Mouse (Mus musculus) lung, adult 2 months (tissue): ENCODE results near the gene Zbtb25. TPM values are rescaled to one million over a fixed set of nuclear protein-coding genes. Genes with fewer than 3 reads are reported as not detected.
A peak's percentile ranks its signal among the peaks of the same experiment; 100 is the strongest.

Experiments
- DNase-seq: peaks from one replicate; pipeline ENCODE4 v3.0.0; 2022
- H3K4me1 ChIP-seq: fragments of 200-500 bp; 2 replicates; pipeline ENCODE4 v1.6.1; 2011; ENCODE audit warnings: low read length; ENCODE audit not compliant: control insufficient read depth, insufficient read depth
- H3K4me3 ChIP-seq: fragments of 200-500 bp; replicated peaks from 2 replicates; pipeline ENCODE3; 2011; ENCODE audit warnings: low read depth, mild to moderate bottlenecking, control low read depth, low read length; ENCODE audit errors: extremely low read depth
- CTCF ChIP-seq: fragments of 200-500 bp; IDR thresholded peaks from 2 replicates; pipeline ENCODE4 v1.5.1; 2011; ENCODE audit warnings: mild to moderate bottlenecking, low read length, control low read depth; ENCODE audit not compliant: insufficient read depth
- POLR2A ChIP-seq: fragments of 200-500 bp; IDR thresholded peaks from 2 replicates; pipeline ENCODE4 v1.6.1; 2011; ENCODE audit warnings: low read depth, mild to moderate bottlenecking, control low read depth, low read length, borderline replicate concordance; ENCODE audit errors: extremely low read depth
- WGBS: fragments of 180-500 bp; shearing (Covaris S2); methylation state at CpG from one replicate; pipeline ENCODE4 v1.1.7; 2018; 5-methylcytosine and 5-hydroxymethylcytosine counted together
- polyA plus RNA-seq: library from polyadenylated mRNA; depleted of rRNA; stranded (reverse); fragments of >200 nt; gene quantifications from 2 replicates; pipeline ENCODE4 v1.2.3, GENCODE M21; 2012

Zbtb25 gene
- polyA plus RNA-seq, 1 experiment: 6.4 TPM

DNA sequence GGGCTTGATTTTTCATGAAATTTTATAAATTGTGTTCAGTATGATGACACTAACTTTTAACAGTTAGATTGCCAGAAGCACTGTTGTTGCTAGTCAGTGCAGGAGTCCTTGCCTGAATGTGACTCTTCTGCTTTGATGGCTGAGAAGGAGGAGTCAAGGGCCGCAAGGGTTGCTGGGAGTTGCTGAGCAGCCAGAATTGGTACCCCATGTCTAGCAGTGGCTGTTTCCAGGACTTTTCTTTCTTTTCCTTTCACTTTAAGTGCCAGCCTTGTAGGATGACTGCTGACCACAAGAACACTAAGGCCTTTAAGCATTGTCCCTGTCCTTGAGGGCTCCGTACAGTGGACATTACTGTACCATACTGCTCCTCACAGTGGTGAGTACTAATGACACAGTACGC is 8.3 kb upstream of the Zbtb25 start:
- 84% methylated on average over 3 of the region's 3 CpGs for whole genome bisulfite sequencing
- peaks cover 20% of the 10 kb centered on the region for H3K4me1 ChIP-seq
- no peak overlapping the region for H3K4me3 ChIP-seq
- DNase-seq: no peak
- TF ChIP-seq POLR2A: no peak
- no peak for TF ChIP-seq CTCF

DNA sequence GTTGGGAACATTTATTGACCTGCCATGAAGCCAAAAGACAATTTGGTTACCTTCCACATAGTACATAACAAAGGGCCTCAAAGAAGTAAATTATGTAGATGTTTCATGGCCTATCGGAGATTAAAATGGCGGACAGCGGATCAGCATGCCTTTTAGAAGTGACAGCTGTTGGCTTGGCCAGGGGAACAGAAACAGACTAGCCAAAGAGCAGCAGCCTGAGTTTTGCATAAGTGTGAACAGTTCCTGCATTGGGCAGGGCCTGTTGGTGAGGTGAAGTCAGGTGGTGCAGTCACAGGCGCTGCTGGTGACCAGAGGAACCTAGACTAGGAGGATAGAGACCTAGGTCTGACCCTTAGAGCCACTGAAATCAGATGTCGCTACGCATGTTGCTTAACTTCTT is 7.7 kb upstream of the Zbtb25 start:
- H3K4me3 ChIP-seq: no peak overlapping the region
- WGBS: 92% methylated on average over 6 of the region's 6 CpGs
- no peak for DNase-seq

GRCm38 (mm10) chr12:76376649-76377048 is 7.2 kb upstream of the Zbtb25 start:
- peaks cover 27% of the 10 kb centered on the region for H3K4me1 ChIP-seq
- WGBS: 31% methylated on average over 7 of the region's 7 CpGs
- no peak overlapping the region for H3K4me3 ChIP-seq
- DNase-seq: peak; percentile 14
- TF ChIP-seq CTCF (peak; percentile 70), POLR2A (no peak)

More for the DNA sequence above, 7.7 kb upstream of the Zbtb25 start:
- peaks cover 25% of the 10 kb centered on the region for H3K4me1 ChIP-seq
- TF ChIP-seq POLR2A (no peak), CTCF (no peak)

DNA sequence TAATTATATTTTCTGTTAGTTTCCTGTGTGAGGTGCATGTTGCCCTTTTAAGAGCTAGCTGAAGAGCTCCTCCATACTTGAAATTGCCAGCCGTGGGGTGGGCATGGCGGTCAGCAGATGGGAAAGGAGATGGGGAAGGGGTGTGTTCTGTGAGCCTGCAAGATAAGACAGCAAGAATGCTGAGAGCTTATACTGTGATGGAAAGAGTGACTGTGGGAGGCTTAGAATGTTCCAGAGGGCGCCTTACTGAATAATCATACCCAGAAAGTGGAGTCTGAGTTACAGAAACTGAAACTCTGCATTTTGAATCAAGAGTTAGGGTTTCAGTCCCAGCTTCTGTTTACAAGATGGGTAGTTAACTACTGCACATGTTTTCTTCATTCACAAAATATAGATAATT is 6.1 kb upstream of the Zbtb25 start:
- 70% methylated on average over 3 of the region's 3 CpGs for WGBS
- DNase-seq: no peak
- TF ChIP-seq CTCF: no peak
- TF ChIP-seq POLR2A: no peak

GRCm38 (mm10) chr12:76374911-76375310 is 5.5 kb upstream of the Zbtb25 start:
- WGBS: 66% methylated on average over 4 of the region's 4 CpGs
- no peak for DNase-seq
- Histone ChIP-seq H3K4me1 (peaks cover 22% of the 10 kb centered on the region; the same call in 1 of the 2 replicates), H3K4me3 (no peak overlapping the region)
- no peak for TF ChIP-seq POLR2A
- no peak for TF ChIP-seq CTCF

More for the DNA sequence above, 6.1 kb upstream of the Zbtb25 start:
- Histone ChIP-seq H3K4me1 (peaks cover 25% of the 10 kb centered on the region), H3K4me3 (no peak overlapping the region)

DNA sequence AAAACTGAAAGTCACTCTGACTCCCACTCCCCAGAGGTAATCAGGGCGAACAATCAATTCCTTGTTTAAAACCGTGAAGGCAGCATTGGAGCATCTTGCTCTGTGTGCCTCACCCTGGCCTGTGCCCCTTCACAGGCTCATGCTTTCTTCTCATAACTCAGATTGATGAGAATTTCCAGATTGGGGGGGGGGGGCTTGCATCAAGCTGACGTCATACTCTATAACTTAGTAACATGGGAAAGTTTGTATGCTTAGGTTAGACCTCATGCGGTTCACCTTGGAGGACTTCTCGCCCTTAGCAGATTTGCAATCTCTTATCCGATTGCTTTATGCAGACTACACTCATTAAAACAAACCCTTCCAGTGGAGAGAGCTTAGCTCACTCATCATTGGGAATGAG is 4.6 kb upstream of the Zbtb25 start:
- Histone ChIP-seq H3K4me3 (no peak overlapping the region), H3K4me1 (peaks cover 22% of the 10 kb centered on the region; the same call in 1 of the 2 replicates)
- DNase-seq: no peak
- 64% methylated on average over 6 of the region's 6 CpGs for WGBS
- TF ChIP-seq POLR2A (no peak), CTCF (no peak)

DNA sequence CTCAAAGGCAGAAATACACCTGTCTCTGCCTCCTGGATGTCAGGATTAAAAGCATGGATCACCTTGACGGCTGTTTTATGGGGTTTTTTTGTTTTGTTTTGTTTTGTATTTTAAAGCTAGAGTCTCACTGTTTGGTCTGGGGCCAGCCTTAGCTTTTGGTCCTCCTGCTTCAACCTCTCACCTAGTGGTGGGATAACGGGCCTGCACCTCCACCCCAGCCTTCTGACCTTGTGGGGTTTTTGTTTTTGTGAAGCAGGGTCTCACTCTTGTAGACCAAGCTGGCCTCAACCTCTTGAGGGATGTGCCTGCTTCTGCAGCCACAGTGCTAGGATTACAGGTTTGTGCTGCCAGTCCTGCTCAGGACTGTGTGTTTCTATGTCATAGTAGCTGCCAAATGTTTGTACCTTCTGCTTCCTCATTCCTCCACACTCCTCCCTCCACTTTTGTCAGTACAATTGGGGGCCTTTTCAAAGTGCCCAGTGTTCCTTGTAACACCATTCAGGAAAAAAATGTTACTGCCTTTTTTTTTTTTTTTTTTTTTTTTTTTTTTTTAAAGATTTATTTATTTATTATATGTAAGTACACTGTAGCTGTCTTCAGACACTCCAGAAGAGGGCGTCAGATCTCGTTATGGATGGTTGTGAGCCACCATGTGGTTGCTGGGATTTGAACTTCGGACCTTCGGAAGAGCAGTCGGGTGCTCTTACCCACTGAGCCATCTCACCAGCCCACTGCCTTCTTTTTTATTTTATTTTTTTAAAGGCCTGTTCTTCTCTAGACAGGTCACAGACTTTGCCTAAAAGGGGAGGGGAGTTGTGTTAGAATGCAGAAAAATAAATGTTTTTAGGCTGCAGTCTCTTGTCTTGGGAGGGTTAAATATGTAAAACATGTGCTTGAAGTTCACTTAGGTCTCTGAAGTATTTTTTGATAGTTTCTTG is 3.7 kb upstream of the Zbtb25 start:
- Histone ChIP-seq H3K4me3 (no peak overlapping the region), H3K4me1 (peaks cover 22% of the 10 kb centered on the region; the same call in 1 of the 2 replicates)
- TF ChIP-seq POLR2A (no peak), CTCF (no peak)
- DNase-seq: no peak
- 77% methylated on average over 6 of the region's 7 CpGs for WGBS

DNA sequence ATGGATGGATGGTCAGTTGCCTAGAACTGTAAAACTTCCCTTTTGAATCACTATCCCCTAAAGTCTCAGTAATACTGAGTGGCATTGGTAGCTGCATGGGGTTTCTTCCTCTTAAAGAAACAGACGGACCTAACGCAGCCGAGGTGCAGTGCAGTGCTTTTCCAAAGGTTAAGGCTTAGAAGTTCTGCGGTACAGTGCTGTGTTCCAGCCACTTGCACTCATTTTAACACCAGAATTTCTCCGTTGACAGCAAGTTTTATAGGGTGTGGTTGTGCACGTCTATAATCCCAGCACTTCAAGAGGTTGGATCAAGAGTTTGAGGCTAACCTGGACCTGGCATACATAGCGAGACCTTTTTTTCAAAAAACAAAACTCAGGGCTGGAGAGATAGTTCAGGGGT is 2.6 kb upstream of the Zbtb25 start:
- H3K4me1 ChIP-seq: peaks cover 19% of the 10 kb centered on the region; the same call in 1 of the 2 replicates
- no peak for DNase-seq
- no peak overlapping the region for H3K4me3 ChIP-seq
- no peak for TF ChIP-seq CTCF
- no peak for TF ChIP-seq POLR2A
- WGBS: 39% methylated on average over 7 of the region's 7 CpGs

DNA sequence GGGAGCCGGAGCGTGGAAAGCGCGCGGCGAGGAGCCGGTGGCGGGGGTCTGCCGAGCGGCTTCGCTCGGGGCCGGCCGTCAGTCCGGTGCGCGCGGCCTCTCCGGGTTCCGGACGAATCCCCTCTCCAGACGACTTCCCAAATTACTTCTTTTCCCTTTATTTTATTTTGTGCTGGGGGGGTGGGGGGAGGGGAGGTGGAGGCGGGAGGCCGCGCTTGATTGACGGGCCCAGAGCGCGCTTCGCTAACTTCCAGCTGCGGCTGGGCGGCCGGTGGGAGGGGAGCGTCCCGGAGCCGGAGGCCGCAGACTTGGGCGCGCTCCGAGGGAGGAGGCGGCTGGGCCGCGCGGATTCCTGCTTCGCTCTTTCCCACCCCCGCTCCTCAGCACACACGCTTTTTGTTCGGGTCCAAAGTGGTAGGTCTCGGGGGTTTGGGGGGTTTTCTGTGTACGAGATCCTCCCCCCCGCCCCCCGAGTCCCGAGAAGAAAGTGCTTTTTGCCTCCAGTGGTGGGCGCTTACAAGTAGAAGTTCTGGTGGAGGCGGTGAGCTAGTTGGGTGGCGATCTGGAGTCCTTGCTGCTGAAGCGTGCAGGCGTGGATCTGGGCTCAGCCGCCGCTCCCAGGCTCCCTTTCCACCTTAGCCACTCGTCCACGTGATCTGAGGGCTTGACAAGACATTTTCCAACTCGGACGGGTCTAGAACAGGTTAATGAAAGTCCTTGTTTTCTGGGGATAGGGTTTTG is 1.6 kb upstream of the Zbtb25 start:
- Histone ChIP-seq H3K4me1 (peaks cover 13% of the 10 kb centered on the region; the same call in 1 of the 2 replicates), H3K4me3 (peak overlapping the region; percentile 89)
- peak; percentile 77 for DNase-seq
- WGBS: under 1% methylated on average over 63 of the region's 63 CpGs
- no peak for TF ChIP-seq CTCF
- 0 out of 2 replicates have a peak, but pooled peaks have one; percentile 1 for TF ChIP-seq POLR2A
